Mouse (Mus musculus) brain, embryonic 14.5 days (tissue): ENCODE results near the gene Brms1. TPM values are rescaled to one million over a fixed set of nuclear protein-coding genes. Genes with fewer than 3 reads are reported as not detected.
A peak's percentile ranks its signal among the peaks of the same experiment; 100 is the strongest.

ENCODE experiments used
- DNase-seq: peaks from one replicate; pipeline ENCODE4 v3.0.0-alpha.2; 2011; ENCODE audit warnings: low read depth
- CTCF ChIP-seq: fragments of 200-500 bp; IDR thresholded peaks from 2 replicates; pipeline ENCODE4 v1.5.1; 2012; ENCODE audit warnings: inconsistent platforms, mild to moderate bottlenecking, moderate library complexity, borderline replicate concordance; ENCODE audit not compliant: insufficient read depth, insufficient read length; ENCODE audit errors: extremely low read depth
- POLR2A ChIP-seq: fragments of 200-500 bp; IDR thresholded peaks from 2 replicates; pipeline ENCODE4 v1.6.1; 2012; ENCODE audit warnings: mild to moderate bottlenecking, inconsistent platforms, borderline replicate concordance; ENCODE audit not compliant: poor library complexity, insufficient read depth, insufficient read length, severe bottlenecking; ENCODE audit errors: extremely low read depth
- polyA plus RNA-seq: library from polyadenylated mRNA; depleted of rRNA; stranded (reverse); fragments of >200 nt; gene quantifications from 2 replicates; pipeline ENCODE4 v1.2.3, GENCODE M21; 2012

The Brms1 gene
- polyA plus RNA-seq, 1 experiment = 32.9 TPM

GRCm38 (mm10) chr19:5057876-5058775 lies 17.0 kb downstream of the Brms1 start:
- TF ChIP-seq POLR2A (no peak), CTCF (no peak)
- DNase-seq = no peak

GRCm38 (mm10) chr19:5058801-5059771 lies 17.9 kb downstream of the Brms1 start:
- no peak for DNase-seq
- TF ChIP-seq CTCF (no peak), POLR2A (no peak)

GRCm38 (mm10) chr19:5060365-5061330 lies 19.5 kb downstream of the Brms1 start:
- TF ChIP-seq POLR2A = no peak
- no peak for DNase-seq

DNA sequence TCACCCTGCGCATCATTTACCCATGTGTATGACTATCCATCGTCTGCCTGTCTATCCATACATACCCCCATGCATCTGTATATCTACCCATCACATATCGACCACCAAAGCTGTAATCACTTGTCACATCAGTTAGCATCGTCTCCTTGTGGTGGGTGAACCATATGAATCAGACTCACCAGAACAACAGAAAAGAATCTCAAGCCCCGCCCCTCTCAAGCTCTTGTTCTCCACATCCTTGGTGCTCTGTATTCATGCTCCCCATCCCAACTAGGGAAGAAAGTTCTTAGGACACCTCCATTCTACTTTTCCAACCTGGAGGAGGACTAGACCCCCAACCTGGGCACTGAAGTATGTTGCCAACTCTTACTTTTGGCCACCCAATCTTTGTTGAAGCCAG lies 20.9 kb downstream of the Brms1 start:
- TF ChIP-seq POLR2A (no peak), CTCF (no peak)
- DNase-seq = no peak

DNA sequence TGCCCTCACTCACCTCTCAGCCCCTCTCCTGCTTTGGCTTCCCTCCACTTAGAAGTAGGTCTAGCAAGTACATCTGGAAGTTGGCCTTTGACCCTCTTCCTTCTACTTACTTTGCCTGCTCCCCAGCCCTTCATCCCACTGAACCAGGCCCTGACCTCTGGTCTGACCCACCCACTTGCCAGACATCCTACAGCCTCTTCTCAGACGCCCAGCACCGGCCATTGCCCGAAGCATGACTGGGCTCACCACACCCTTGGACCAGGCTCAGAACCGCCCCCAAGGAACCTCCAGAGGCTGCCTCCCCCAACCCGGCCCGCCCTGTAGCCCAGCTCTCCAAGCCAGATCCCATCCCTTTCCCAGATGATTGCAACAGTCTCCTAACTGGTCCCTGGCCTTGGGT lies 21.3 kb downstream of the Brms1 start:
- DNase-seq = no peak
- TF ChIP-seq POLR2A (no peak), CTCF (no peak)

DNA sequence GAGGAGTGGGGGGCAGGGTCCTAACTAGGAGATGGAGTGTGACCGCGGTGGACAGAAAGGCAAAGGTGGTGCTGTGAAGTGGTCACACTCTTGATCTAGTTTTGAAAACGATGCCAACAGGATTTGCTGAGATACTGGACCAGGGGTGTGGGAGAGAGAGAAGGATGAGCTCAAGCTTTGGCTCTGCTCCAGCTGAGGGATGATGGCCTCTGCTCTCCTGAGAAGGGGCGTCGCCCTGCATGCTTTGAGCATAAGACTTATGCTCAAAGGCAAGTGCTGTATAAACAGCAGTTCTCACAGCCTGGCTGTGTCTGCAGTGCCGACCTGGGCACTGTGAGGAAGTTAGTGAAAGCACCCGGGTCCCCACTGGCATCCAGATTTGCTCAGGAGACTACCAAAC lies 23.9 kb downstream of the Brms1 start:
- no peak for DNase-seq
- TF ChIP-seq POLR2A = no peak
- TF ChIP-seq CTCF = no peak

- TF ChIP-seq CTCF (no peak), POLR2A (no peak)
- DNase-seq = no peak
Measured at GRCm38 (mm10) chr19:5067040-5067799, 26.1 kb downstream of the Brms1 start.

DNA sequence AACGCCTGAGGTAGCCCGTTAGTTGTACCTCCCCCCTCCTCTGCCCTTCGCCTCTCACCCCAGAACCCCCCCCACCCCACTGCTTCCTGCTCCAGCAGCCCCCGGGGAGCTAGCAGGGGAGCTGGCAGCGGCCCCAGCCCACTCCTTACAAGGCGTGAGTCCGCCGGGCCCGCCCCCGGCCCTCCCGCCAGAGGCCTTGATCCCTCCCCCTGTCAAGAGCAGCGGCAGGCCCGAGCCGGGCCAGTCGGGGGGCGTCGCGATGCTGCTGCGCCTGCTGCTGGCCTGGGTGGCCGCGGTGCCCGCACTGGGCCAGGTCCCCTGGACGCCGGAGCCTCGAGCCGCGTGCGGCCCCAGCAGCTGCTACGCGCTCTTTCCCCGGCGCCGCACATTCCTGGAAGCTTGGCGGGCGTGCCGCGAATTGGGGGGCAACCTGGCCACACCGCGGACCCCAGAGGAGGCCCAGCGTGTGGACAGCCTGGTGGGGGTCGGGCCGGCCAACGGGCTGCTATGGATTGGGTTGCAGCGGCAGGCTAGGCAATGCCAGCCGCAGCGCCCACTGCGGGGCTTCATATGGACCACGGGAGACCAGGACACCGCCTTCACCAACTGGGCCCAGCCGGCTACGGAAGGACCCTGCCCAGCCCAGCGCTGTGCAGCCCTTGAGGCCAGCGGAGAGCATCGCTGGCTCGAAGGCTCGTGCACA lies 26.9 kb downstream of the Brms1 start, which contains the start of gene Cd248:
Gene Cd248, plus strand, starts transcription at position 212 of the 703 bp plus-strand sequence.
- no peak for TF ChIP-seq CTCF
- 0 out of 2 replicates have a peak, but pooled peaks have one; percentile 22 for TF ChIP-seq POLR2A
- peak; percentile 84 for DNase-seq

DNA sequence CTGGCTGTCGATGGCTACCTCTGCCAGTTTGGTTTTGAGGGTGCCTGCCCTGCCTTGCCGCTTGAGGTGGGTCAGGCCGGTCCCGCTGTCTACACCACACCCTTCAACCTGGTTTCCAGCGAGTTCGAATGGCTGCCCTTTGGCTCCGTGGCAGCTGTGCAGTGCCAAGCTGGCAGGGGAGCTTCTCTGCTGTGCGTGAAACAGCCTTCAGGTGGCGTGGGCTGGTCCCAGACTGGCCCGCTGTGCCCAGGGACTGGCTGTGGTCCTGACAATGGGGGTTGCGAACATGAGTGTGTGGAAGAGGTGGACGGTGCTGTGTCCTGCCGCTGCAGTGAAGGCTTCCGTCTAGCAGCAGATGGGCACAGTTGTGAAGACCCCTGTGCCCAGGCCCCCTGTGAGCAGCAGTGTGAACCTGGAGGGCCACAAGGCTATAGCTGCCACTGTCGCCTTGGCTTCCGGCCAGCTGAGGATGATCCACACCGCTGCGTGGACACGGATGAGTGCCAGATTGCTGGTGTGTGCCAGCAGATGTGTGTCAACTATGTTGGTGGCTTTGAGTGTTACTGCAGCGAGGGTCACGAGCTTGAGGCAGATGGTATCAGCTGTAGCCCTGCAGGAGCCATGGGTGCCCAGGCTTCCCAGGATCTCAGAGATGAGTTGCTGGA lies 27.5 kb downstream of the Brms1 start:
- DNase-seq = no peak
- TF ChIP-seq POLR2A (no peak), CTCF (peak; percentile 1; the same call in 1 of the 2 replicates)

DNA sequence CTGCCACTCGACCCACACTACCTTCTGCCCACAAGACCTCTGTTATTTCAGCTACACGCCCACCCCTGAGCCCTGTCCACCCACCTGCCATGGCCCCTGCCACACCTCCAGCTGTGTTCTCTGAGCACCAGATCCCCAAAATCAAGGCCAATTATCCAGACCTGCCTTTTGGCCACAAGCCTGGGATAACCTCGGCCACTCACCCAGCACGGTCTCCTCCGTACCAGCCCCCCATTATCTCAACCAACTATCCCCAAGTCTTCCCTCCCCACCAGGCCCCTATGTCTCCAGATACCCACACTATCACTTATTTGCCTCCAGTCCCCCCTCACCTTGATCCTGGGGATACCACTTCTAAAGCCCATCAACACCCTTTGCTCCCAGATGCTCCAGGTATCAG lies 28.3 kb downstream of the Brms1 start:
- no peak for TF ChIP-seq POLR2A
- no peak for TF ChIP-seq CTCF
- DNase-seq = no peak
